Comparison of ENCODE assay signal across 7 mouse cellular contexts in the genomic region with DNA sequence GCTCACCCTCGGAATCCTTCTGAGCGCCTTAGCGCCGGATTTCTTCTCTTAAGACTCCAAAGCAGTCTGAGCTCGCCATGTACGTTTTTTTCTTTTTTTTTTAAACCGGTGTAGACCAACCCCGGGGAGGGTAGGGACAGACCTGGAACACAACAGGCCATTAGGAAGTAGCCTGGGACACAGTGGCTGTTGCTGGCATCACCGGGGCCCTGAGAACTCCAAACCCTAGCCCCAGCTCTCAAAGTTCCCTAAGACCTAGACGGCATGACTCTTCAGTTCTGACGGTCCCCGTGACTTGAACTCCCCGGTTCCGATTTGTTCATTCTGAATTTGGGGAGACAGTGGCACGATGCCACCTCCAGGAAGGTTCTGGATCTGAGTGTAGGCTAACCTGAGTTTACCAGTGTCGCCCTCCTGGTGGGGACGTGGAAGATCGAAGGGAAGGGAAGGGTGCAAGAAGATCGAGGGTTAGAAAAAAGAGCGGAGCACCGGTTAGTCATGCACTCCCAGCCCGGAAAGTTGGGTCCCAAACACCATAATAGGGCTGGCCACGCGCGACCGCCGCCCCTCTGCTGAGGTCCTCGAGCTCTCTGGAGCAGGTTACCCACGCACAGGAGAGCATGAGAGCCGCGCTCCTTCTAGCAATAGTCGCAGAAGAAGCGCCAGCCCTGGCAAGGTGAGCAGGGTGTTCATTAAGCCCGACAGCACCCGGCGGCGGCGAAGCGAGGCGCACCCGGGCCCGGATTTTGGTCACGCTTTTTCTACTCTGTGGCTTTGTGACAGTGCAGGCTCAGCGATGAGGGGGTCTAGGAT. TPM values are rescaled to one million over a fixed set of nuclear protein-coding genes. Genes with fewer than 3 reads are reported as not detected.
A peak's percentile ranks its signal among the peaks of the same experiment; 100 is the strongest.
DNase-seq lines count a peak whose midpoint lies in the region.

Tob2 (minus strand) TSS at position 280 of the 813 bp plus-strand sequence.

- DNase-seq in adrenal gland, adult 18-20 months (ENCODE audit: low spot score in 2 of 2): peak; percentile 68 to 72
- DNase-seq in embryo, embryonic 10 days (ENCODE audit: low spot score): peak; percentile 56
- peak; percentile 73 for DNase-seq in gastrocnemius, postnatal 14 days
- peak; percentile 84 for DNase-seq in induced T-regulatory cell, adult 2 months (ENCODE audit: low read depth)
- DNase-seq in left cerebral cortex, postnatal 10 days (ENCODE audit: extremely low spot score in 1 of 2, low spot score in 2 of 2): peak; percentile 73 to 77
- peak; percentile 38 to 58 for DNase-seq in right cerebral cortex, postnatal 36 days (ENCODE audit: low spot score in 2 of 2)

- intact Hi-C loops in gastrocnemius, postnatal 14 days (cut with DNase I; ENCODE audit: low total_unique reads): no loop called here
- intact Hi-C loops in left cerebral cortex, postnatal 10 days (cut with DNase I): no loop called here

- no peaks in the 10 kb centered on the region for H3K9me3 ChIP-seq in megakaryocyte, embryonic 14.5 days

- H3K4me3 ChIP-seq in megakaryocyte, embryonic 14.5 days (replicated peaks): peak within 1 kb of the TSS; percentile 100

- peaks cover 17% of the 10 kb centered on the region for H3K36me3 ChIP-seq in megakaryocyte, embryonic 14.5 days (replicated peaks; ENCODE audit: low read length)

- peaks cover 44% of the 10 kb centered on the region for H3K4me1 ChIP-seq in megakaryocyte, embryonic 14.5 days

- H3K27me3 ChIP-seq in megakaryocyte, embryonic 14.5 days (replicated peaks): no peaks in the 10 kb centered on the region

RNA-seq across cellular contexts. Expression of gene Tob2, which starts in this region (rescaled TPM):
- total RNA-seq in adrenal gland, adult 18-20 months (2021): 100 to 1,000 TPM; 103 to 121 TPM
- total RNA-seq in gastrocnemius, postnatal 14 days (2021): 100 to 1,000 TPM in 1 of 2 experiments, 10 to 100 TPM in 1; 44.8 to 106 TPM
- total RNA-seq in left cerebral cortex, postnatal 10 days (2021): 10 to 100 TPM; 25.5 to 29.9 TPM
- polyA plus RNA-seq in megakaryocyte, embryonic 14.5 days (2012; ENCODE audit: insufficient read depth, low replicate concordance): 16.1 and 26.6 TPM in 2 replicates

Comparison
In these comparisons a context has a peak if more than half of its experiments do, and no peak if none do; other contexts are left out.
1. Peak in every context shown above with its lines: DNase-seq and H3K4me3 ChIP-seq.